Mouse (Mus musculus) kidney, postnatal 0 days (tissue): Measurements from ENCODE around the gene Dusp10. TPM values are rescaled to one million over a fixed set of nuclear protein-coding genes. Genes with fewer than 3 reads are reported as not detected.

Source experiments
- ATAC-seq: fragments of 200-750 bp; cut with Nextera tagmentation; replicated peaks from 2 replicates; pipeline ENCODE4 v1.8.0; 2017; ENCODE audit warnings: low read depth, moderate number of reproducible peaks, moderate TSS enrichment, moderate library complexity; ENCODE audit not compliant: low FRiP score
- DNase-seq: peaks from one replicate; pipeline ENCODE4 v3.0.0-alpha.2; 2016; ENCODE audit warnings: low spot score
- H3K27ac ChIP-seq: fragments of 300-500 bp; sonication (generic); 2 replicates; pipeline ENCODE4 v1.5.1; 2014; ENCODE audit warnings: mild to moderate bottlenecking
- H3K27me3 ChIP-seq: fragments of 300-500 bp; sonication (generic); 2 replicates; pipeline ENCODE4 v1.6.1; 2014; ENCODE audit warnings: low read length, mixed read lengths; ENCODE audit not compliant: insufficient read depth
- H3K36me3 ChIP-seq: fragments of 300-500 bp; sonication (generic); 2 replicates; pipeline ENCODE4 v1.6.1; 2014; ENCODE audit warnings: low read length, mixed read lengths; ENCODE audit not compliant: insufficient read depth
- H3K4me1 ChIP-seq: fragments of 300-500 bp; sonication (generic); replicated peaks from 2 replicates; pipeline ENCODE4 v1.6.1; 2014; ENCODE audit warnings: antibody characterized with exemption, low read length, mixed read lengths; ENCODE audit not compliant: insufficient read depth
- H3K4me2 ChIP-seq: fragments of 300-500 bp; sonication (generic); 2 replicates; pipeline ENCODE4 v1.6.1; 2014; ENCODE audit warnings: mild to moderate bottlenecking, low read length, moderate library complexity, mixed read lengths
- H3K4me3 ChIP-seq: fragments of 300-500 bp; sonication (generic); replicated peaks from 2 replicates; pipeline ENCODE4 v1.5.1; 2014; ENCODE audit warnings: low read depth, low read length
- H3K9ac ChIP-seq: fragments of 300-500 bp; sonication (generic); 2 replicates; pipeline ENCODE4 v1.6.1; 2014; ENCODE audit warnings: low read depth, low read length
- H3K9me3 ChIP-seq: fragments of 300-500 bp; sonication (generic); replicated peaks from 2 replicates; pipeline ENCODE4 v1.6.1; 2016; ENCODE audit warnings: low read length, inconsistent platforms, mixed read lengths
- CTCF ChIP-seq: IDR thresholded peaks from 2 replicates; pipeline ENCODE4 v1.5.1; 2016; ENCODE audit warnings: antibody characterized with exemption, low read depth, mild to moderate bottlenecking, moderate library complexity
- WGBS: fragments of 180-500 bp; shearing (Covaris S2); extraction: QIAGEN DNeasy Blood & Tissue Kit; methylation state at CpG from one replicate; pipeline ENCODE4 v1.1.7; 2014; 5-methylcytosine and 5-hydroxymethylcytosine counted together
- polyA plus RNA-seq: library from polyadenylated mRNA; unstranded; fragments of >200 nt; fragmentation: Nextera tagmentation; extraction: Ambion mirVana; gene quantifications from 2 replicates; pipeline ENCODE4 v1.2.1, GENCODE M21; 2015

The Dusp10 gene
- polyA plus RNA-seq, 1 experiment from 2014 or later = 3.1 TPM

DNA sequence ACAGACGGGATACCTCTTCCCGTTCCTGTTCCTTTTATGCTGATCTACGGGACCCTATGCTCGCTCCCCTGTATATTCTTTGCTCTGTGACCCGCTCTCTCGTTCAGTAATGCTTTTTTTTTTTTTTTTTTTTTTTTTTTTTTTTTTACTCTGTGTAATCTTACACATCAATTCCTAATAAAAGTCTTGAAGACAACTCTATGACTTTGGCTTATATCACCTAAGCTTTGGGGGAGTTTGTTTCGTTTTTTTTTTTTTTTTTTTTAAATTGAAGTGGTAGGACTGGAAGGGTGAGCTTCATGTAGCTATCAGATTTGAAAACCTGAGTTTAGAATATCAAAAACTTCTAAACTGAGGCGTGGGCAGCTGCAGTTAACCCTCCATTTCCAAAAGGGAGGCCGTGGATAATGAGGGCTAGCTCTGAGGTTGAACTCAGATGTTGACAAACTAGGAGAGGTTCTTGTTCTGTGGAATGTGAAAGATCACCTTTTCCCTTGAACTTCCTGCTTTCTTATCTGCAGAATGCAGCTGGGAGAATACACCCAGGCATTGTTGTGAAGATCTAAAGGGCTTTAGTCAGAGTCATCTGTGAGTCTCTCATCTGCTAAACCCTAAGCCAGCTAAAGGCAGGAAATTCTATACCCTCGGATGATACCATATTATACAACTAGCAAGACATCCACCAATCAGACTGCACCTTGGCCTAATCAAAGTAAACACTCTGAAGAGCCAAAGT lies 3.1 kb downstream of the Dusp10 start:
- Histone ChIP-seq H3K4me1 (no peaks in the 10 kb centered on the region), H3K9me3 (no peaks in the 10 kb centered on the region), H3K4me2 (no peak overlapping the region), H3K9ac (no peak overlapping the region), H3K27me3 (no peaks in the 10 kb centered on the region), H3K27ac (no peak overlapping the region), H3K36me3 (no peaks in the 10 kb centered on the region), H3K4me3 (no peak overlapping the region)
- 66% methylated on average over 10 of the region's 10 CpGs for WGBS
- DNase-seq (no peak), ATAC-seq (no peak)
- TF ChIP-seq CTCF = no peak

DNA sequence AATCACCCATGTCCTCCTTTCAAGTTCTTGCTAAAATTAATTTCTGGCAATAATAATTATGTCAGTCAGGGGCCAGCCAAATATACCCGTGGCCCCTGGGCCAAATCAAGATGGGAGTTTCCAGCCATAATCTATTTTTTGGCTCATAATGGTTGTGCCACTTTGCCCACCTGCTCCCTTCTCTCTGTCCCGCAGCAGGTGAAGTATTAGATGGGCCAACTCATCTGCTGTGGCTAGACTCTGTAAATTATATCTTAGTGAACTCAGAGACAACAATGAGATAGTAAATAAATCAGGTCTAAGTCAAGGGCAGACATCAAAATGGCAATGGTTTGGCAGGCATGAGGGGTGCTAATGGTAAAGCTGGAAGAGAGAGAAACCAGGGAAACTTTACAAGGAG lies 4.5 kb downstream of the Dusp10 start:
- H3K4me3 ChIP-seq = no peak overlapping the region
- H3K27ac ChIP-seq = no peak overlapping the region
- no peak for TF ChIP-seq CTCF
- H3K9me3 ChIP-seq = no peaks in the 10 kb centered on the region
- DNase-seq = no peak
- WGBS = 82% methylated on average over 2 of the region's 2 CpGs
- H3K27me3 ChIP-seq = no peaks in the 10 kb centered on the region
- H3K4me1 ChIP-seq = no peaks in the 10 kb centered on the region
- H3K9ac ChIP-seq = no peak overlapping the region
- H3K36me3 ChIP-seq = no peaks in the 10 kb centered on the region
- ATAC-seq = no peak
- no peak overlapping the region for H3K4me2 ChIP-seq

DNA sequence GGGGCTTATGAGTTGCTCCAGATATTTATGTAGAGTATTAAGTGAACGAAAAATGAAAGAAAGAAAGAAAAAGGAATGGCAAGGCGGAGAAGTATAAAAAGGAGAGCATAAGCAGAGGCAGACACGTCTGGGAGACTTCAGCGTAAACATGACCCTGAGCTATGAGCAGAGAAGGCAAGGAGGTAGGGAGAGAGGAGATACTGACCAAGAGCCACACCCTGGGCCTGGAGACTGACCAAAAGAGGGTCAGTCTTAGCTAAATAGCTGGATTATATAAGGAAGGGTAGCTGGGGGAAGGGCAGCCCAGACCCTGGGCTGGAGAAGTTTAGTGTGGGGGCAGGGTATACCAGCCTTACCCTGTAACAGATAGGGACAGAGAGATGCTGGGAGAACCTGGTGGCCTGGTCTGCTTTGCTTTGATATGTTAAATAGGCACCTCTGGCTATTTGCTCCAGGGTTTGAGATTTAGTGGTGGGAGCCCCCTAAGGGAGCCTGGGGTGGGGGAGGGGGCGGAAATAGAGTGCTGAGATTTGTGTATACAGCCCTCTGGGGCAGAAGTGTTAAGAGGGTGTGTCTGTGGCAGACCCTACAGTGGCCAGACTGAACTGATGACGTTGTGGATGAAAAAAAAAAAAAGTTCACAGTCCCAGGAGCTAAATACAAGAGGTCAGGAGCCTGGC lies 6.1 kb downstream of the Dusp10 start:
- ATAC-seq = no peak

DNA sequence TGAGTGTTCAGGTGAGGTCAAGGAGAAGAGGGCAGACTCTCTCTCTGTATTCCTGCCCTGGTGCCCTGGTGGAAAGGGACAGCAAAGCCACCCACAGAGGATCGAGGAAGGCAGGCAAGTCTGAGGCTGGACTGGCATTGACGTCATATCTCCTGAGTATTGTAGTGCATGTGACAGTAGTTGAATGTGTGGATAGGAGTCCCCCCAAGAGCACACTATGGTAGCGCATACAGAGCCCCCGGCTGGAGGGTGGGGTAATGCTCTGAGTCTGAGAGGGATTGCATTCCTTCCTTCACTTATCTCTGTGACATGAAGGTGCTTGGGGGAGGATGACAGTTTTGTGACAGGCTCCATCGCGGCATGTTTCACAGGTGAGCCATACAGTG lies 6.6 kb downstream of the Dusp10 start:
- no peak overlapping the region for H3K4me3 ChIP-seq
- DNase-seq (no peak), ATAC-seq (no peak)
- H3K4me1 ChIP-seq = no peaks in the 10 kb centered on the region
- H3K36me3 ChIP-seq = no peaks in the 10 kb centered on the region
- H3K27me3 ChIP-seq = no peaks in the 10 kb centered on the region
- H3K4me2 ChIP-seq = no peak overlapping the region
- H3K9ac ChIP-seq = no peak overlapping the region
- TF ChIP-seq CTCF = no peak
- H3K9me3 ChIP-seq = no peaks in the 10 kb centered on the region
- WGBS = 38% methylated on average over 6 of the region's 6 CpGs
- H3K27ac ChIP-seq = no peak overlapping the region

More for the DNA sequence above, 6.1 kb downstream of the Dusp10 start:
- DNase-seq = no peak
- Histone ChIP-seq H3K9ac (no peak overlapping the region), H3K4me3 (no peak overlapping the region), H3K27me3 (no peaks in the 10 kb centered on the region), H3K36me3 (no peaks in the 10 kb centered on the region), H3K4me1 (no peaks in the 10 kb centered on the region), H3K9me3 (no peaks in the 10 kb centered on the region), H3K27ac (no peak overlapping the region), H3K4me2 (no peak overlapping the region)
- TF ChIP-seq CTCF = no peak
- WGBS = 57% methylated on average over 6 of the region's 6 CpGs

DNA sequence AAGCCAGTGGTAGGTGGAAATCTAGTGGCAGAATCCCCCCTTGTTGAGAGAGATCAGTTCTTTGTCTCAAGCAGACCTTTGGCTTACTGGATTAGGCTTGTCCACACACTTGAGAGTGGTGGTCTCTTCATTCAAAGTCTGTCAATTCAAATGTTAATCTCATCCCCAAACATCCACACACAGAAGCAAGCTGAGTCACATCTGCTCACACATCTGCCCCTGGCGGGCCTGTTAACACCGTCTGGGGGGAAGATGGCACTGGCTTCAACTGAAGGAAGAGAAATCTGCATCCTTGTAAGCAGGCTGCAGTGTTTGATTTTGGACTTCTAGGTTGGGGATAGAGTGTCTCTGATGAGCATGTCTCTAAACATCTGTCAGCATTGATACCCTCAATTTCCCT lies 10.9 kb downstream of the Dusp10 start:
- Histone ChIP-seq H3K4me2 (no peak overlapping the region), H3K9ac (no peak overlapping the region), H3K9me3 (no peaks in the 10 kb centered on the region), H3K27ac (no peak overlapping the region), H3K27me3 (no peaks in the 10 kb centered on the region), H3K4me1 (no peaks in the 10 kb centered on the region), H3K36me3 (no peaks in the 10 kb centered on the region), H3K4me3 (no peak overlapping the region)
- WGBS = 94% methylated on average over 2 of the region's 2 CpGs
- no peak for TF ChIP-seq CTCF
- no peak for ATAC-seq
- DNase-seq = no peak

DNA sequence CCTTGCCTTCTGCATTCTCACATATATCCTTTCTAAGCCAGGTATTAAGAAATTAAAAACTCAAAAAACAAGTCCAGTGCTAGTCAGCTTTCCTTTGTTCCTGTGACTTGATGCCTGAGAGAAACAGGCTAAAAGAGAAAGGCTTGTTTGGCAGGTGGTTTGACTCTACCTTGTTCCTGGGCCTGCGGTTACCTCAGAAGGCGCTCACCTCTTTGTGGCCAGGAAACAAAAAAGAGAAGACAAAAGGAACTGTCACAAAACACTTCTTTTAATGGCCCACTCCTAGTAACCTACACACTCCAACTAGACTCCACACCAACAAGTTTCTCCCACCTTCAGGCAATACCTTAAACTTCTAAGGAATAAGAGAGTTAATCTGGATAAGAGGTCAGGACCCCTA lies 11.5 kb downstream of the Dusp10 start:
- ATAC-seq (no peak), DNase-seq (no peak)
- no peak overlapping the region for H3K4me3 ChIP-seq
- no peaks in the 10 kb centered on the region for H3K36me3 ChIP-seq
- H3K9ac ChIP-seq = no peak overlapping the region
- H3K27ac ChIP-seq = no peak overlapping the region
- 95% methylated on average over 2 of the region's 2 CpGs for WGBS
- no peaks in the 10 kb centered on the region for H3K9me3 ChIP-seq
- no peak for TF ChIP-seq CTCF
- no peaks in the 10 kb centered on the region for H3K4me1 ChIP-seq
- no peaks in the 10 kb centered on the region for H3K27me3 ChIP-seq
- no peak overlapping the region for H3K4me2 ChIP-seq
